Mouse (Mus musculus): ENCODE results near the gene Pth2.
A peak's percentile ranks its signal among the peaks of the same experiment; 100 is the strongest.
"Not testable (repeated sequence)": the region's sequence is repeated elsewhere in the genome, so short reads cannot be mapped to it uniquely, and the experiment has no call there.

Pth2 gene

DNA sequence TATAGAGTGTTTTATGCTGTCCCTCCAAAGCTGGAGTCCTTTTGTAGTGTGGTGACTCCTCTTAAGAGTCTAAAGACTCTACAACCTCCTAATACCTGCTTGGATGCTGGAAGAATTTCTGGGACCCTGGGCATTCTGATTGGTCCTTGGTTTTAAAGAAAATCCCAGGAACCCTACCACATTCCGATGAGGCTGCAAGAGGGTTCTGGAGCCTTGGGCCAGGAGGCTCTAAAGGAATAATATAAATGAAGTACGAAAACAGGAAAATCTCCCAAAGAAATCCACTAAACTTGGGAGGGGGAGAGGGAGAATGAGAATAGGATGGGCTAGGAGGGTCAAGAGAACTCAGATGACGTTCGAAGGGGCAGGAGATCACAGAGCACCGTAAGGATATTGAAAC is 27.2 kb upstream of the Pth2 start:
- DNase-seq (ENCODE audit: low spot score): no peak

DNA sequence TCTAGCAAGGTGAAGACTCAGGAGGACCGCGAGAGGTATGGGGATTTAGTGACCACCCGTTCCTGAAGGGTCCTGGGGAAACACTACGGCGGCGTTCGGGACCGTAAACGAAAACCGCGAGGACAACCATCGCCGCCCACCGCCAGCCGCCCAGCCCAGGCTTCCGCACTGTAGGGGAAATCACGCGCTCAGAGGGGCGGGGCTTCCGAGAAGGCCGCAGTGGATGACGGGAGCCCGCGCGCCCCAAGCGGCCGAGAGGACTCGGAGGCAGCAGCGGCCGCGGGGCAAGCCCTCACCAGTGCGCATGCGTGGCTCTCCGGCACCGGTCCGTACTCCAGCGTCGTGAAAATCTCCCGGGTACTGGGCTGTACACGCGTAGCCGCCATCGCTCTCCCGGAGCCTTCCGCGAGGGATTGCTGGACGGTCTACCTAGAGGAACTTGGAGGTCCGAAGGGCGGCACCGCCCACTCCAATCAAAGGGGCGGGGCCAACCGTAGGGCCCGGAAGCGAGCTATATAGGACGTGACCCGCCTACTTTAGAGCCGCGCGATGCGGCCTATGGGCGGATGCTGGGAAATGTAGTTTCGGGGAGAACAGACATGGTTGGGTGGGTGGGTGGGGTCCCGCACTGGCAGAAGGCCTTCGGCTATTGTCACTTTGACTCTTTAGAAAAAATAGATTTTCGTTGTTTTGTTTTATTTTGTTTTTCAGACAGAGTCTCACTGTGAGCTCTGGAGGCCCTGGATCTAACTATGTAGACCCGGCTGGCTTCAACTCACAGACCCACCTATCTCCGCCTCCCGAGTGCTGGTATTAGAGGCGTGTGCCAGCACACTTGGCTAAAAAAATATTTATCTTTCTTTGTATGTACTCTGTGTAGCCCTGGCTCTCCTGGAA is 26.5 kb upstream of the Pth2 start, which contains the start of the genes Pih1d1 and Aldh16a1:
Pih1d1 (plus strand) TSS at position 208 of the 897 bp plus-strand sequence.
Aldh16a1 (minus strand) TSS at position 489 of the 897 bp plus-strand sequence.
- DNase-seq (ENCODE audit: low spot score): peak; percentile 98

DNA sequence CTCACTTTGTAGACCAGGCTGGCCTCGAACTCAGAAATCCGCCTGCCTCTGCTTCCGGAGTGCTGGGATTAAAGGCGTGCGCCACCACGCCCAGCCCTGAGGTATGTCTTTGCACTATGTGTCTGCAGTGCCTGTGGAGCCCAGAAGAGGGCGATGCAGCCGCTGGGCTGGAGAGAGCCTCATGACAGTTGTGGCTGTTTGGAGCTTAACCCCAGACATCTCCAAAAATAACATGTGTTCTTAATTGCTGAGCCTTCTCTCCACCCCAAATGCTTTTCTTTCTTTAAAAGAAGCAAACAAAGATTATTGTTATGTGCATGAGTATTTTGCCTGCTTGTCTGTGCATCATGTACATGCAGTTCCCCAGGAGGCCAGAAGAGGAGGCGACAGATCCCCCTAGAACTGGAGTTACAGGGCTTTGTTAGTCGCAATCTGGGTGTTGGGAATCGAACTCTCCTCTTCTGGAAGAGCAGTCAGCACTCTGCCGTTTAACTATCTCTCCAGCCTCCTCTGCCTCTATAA is 25.7 kb upstream of the Pth2 start:
- peak; percentile 56 for DNase-seq (ENCODE audit: low spot score)

DNA sequence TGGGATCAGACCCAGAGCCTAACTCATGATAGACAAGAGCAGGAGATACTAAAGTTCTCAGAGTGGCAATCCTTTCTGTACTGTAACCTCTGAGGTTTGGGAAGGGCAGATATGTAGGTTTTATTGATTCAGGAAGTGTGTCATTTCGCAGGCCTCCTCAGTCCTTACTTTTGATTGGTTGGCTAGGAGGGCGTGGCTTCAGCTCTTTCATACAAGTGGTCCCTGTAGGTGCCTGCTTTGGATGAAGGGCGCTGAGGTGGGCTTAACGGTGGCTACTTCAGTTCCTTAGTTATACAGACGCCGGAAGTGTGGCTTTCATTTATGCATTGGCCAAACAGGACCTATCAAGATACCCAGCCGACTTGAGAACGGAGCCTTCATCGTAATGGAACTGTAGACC is 25.2 kb upstream of the Pth2 start:
- DNase-seq (ENCODE audit: low spot score): no peak

DNA sequence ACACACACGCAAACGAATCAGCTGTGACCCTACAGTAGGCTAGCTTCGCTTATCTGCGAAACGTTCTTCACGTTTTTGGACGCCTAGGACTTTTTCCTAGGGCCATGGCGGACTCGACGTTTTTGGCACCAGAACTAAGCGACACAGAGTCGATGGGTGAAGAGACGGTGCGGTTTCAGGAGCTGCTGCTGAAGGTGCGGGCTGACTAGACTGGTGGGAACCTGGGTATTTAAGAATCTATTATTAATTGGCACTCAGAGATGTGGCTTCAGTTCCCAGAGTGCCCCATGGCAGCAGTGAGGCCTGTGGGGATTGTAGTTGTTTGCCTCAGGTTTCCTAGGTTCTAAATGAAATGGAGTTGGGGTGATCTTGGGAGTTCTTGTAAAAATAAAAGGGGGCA is 24.6 kb upstream of the Pth2 start:
- DNase-seq (ENCODE audit: low spot score): no peak

DNA sequence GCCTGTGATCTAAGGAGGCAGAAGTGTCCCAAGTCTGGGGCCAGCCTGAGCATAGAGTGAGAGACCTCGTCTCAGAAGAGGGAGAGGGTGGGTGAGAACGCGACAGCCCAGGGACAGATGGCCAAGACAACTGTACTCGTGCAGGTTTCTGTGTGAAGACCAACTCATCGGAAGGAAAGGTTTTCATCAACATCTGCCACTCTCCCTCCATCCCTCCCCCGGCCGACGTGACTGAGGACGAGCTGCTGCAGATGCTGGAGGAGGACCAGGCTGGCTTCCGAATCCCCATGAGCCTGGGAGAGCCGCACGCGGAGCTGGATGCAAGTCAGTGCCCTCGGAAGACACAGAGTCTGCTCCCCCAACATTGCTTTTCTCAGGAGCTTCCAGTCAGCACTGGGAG is 23.3 kb upstream of the Pth2 start:
- DNase-seq (ENCODE audit: low spot score): no peak

DNA sequence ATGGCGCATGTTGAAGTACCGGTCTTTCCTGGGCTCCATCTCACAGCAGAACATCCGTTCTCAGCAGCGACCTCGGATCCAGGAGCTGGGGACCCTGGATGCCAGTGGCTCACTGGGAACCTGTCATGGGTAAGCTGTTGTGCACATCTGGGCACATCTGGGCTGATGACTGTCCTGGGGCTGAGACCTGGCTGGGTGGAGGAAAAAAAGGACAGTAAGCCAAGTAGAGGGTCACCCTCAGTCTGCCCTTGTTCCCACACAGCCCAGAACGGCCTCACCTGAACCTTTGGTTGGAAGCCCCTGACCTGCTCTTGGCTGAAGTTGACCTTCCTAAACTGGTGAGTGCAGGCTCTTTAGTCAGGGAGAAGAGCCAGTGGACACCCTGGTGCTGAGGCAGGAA is 21.8 kb upstream of the Pth2 start:
- no peak for DNase-seq (ENCODE audit: low spot score)

DNA sequence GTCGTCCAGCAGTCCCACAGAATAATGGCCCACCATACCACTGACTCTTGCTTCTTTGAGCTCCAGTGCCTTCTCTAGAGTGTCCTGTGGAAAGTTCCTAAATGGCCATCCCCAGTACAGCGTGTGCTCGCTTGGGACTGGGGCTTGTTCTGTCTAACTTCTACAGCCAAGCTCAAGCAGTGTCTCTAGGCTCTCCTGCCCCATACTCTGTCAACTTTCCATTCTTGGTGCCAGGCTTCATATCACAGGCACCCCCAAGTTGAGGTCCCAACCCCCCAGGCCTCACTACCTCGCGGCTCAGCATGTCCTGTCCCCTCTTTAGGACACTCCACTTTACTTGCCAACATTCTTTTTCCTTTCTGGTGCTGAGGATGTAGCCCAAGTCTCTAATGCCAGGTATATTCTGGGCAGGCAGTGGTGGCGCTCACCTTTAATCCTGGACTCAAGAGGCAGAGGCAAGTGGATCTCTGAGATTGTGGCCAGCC is 20.4 kb upstream of the Pth2 start:
- no peak for DNase-seq (ENCODE audit: low spot score)

DNA sequence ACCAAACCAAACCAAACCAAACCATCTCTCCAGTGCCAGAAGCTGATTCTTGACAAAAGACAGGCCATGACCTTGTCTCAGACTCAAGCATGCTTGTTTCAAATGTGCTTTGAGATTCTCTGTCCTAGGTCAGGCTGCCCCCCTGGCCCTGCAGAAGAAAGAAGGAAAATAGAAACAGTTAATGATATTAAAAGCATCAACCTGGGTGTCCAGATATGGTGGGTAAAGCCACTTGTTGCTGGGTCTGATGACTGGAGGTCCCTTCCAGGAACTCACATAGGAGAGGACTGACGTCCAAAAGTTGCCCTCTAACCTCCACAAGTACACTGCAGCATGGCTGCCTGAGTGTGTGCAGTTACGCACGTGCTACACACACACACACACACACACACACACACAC is 19.9 kb upstream of the Pth2 start:
- no peak for DNase-seq (ENCODE audit: low spot score)

DNA sequence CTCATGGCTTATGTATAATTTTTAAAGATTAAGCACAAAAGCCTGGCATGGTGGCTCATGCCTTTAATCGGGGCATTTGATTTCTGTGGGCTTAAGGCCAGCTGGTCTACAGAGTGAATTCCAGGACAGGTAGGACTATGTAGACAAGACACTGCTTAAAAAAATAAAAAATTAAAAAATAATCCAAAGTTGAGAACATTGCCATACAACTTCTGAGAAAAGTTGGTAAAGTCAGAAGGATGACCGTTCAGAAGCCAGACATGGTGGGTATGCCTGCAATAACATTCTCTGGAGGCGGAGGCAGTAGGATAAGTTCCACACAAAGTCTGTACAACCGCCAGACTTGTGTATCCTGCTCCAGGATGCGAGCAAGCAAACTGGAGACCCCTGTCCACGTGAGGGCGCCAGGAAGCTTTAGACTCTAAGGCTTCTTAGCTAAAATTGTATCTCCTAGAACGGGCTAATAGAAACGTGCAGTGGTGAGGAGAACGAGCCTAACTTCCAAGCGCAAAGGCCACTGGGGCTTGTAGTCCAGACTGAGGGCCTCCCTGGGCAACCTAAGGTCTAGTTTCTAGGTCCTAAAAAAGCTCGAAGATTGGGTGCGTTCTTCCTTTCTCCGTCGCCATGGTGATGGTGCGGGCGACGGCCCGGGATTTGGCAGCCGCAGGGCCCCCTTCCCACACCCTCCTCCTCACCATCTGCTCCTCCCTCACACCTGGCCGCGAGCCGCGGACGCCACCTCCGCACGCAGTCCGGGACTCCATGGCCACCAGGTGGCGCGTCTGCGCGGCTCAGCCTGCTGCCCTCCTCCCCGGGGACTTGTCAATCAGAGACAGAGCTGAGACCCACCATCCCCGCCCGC is 19.0 kb upstream of the Pth2 start:
- peak; percentile 89 for DNase-seq (ENCODE audit: low spot score)

DNA sequence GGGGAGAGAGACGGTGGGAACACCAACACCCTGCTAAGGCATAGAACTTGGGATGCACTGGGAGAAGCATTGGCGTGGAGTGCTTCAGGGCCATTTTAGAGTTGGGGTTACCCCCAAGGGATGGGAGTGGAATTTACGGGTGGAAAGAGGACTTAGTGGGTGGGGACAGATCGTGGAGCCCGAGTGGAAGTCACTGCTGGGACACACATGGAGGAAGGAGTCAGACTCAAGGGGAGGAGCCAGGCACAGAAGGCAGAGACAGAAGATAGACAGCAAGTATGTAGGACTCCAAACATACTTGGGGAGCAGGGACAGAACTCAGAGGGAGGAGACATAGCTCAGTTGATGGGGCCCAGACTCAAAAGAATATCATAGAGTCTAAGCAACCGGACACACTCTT is 18.2 kb upstream of the Pth2 start:
- DNase-seq (ENCODE audit: low spot score): no peak

DNA sequence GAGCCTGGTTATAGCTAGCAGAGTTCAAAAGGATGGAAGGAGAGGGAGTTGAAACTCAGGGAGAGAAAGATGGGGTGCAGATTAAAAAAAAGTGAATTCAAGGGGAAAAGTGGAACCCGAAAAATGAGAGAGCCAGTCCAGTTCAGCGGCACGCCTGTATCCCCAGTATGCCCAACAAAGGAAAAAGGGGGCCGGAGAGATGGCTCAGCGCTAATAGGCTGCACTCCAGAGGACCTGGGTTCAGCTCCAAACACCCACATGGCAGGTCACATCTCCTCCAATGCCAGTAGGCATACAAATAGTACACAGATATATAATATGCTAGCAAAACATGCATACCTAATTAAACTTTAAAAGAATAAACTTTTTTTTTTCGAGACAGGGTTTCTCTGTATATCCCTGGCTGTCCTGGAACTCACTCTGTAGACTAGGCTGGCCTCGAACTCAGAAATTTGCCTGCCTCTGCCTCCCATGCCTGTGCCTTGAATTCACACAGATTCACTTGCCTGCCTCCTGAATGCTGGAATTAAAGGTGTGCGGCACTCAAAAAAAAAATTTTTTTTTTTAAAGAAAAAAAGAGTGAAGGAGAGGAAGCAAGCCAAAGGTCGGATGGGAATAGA is 17.7 kb upstream of the Pth2 start:
- DNase-seq (ENCODE audit: low spot score): no peak

DNA sequence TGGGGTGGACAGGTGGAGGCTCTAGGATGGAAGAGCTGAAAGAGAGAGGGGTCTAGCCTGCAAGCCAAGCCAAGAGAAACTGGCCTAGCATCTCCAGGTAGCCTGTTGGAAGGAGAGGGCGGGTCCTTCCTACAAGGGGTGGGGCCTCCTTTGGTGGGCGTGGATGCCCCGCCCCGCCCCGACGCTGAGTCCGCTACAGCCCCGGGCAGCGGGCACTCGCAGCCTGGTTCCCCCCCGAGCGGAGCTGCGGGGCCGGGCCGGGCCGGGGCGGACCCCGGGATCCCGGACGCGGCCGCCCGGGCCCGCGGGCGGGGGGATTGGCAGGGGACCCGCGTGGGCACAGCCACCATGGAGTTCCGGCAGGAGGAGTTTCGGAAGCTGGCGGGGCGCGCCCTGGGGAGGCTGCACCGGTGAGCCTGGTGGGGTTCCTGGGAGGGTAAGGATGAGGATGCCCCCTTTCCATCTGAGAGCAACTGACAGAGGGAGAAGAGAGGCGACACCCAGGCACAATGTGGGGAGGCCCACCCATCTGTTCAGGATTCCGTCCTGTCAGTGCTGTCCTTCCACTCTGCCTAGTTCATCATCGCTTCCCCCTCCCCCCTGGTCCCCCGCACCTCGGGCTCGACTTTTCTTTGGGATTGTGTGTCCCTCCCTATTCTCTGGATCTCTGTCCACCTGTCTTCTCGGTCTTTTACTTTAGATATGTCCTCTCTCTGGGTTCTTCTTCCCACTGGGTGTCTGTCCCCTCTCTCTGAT is 16.9 kb upstream of the Pth2 start, which contains the start of gene Slc17a7:
Slc17a7 (plus strand) TSS at position 215 of the 756 bp plus-strand sequence.
- DNase-seq (ENCODE audit: low spot score): no peak

DNA sequence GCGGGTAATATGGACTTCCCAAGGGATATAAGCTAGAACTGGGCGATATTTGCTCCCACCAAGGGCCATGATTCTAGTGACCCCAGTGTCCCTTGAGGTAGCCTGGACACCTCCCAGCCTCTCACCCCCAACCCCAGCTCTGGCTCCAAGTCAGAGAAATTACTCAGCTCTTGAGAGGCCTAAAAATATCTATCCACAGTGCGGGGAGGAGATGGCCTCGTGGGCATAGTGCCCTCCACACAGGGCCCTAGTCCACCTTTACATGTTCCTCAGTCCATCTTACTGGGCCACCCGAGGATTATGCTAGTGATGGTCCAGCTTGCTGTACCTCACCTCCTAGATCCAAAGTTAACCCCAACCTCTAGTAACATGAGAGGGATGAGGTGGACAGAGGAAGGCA is 16.0 kb upstream of the Pth2 start:
- DNase-seq (ENCODE audit: low spot score): no peak

DNA sequence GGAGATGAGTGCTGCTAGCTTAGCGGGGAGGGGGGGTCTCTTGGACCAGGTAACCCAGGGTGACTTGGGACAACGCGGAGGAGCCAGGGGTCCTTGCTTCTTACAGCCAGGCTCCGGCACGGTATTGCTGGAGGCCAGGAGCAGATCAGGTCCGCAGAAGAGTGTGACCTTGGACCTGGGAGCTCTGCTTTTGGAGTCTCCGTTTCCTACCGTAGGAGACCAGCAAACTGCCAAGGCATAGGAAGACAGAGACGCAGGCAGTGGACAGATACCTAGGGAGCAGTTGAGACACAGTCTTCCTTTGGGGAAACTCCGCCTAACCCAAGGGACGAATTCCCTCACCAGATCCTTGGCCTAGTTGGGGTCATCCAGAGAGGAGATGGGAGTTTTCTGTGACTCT is 15.1 kb upstream of the Pth2 start:
- DNase-seq (ENCODE audit: low spot score): no peak

DNA sequence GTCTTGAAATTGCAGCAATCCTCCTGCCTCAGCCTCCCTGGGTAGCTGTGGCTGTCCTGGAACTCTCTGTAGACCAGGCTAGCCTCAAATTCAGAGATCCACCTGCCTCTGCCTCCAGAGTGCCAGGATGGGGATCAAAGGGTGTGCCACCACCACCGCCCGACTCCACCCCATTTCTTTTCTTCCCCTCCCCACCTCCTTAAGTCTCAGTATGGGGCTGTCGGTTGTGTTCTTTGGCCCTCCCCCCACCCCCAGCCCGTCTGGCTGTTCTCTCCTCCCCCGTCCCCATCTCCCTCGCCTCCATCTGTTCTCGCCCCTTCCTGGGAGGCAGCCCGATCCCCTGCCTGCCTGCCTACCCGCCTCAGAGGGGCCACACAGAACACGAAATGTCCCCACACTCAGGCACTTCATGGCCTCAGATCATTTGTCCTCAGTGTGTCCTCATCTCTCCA is 13.8 kb upstream of the Pth2 start:
- DNase-seq (ENCODE audit: low spot score): no peak

DNA sequence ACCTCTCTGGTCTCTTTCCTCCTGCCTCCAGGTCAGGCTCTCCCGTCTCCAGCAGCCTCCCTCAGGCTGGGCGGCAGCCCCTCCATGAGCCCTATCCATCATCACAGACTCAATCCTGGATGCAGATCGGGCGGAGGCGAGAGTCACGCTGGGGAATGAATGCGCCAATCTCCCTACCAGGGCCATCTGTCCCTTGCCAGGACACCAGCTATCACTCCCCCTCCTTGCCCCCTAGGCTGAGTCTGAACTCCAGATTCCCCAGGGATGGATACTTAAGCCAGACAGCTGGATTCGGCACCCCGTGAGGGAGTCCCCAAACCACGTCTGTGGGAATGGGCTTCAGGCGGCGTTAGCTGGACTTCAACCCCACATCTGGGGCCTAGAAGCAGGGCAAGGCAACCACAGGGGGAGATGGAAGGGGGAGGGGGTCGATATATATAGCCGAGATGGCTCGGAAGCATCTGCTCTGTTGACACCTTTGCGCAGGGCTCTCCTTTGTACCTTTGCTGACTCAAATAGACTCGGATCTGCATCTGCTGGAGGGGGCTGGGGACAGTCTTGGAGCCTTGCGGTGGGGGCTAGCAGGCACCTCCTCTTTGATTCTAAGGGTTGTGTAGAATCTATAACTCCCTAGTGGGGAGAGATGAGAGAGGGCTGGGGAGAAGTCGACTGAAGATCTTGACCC is 12.9 kb upstream of the Pth2 start:
- no peak for DNase-seq (ENCODE audit: low spot score)

DNA sequence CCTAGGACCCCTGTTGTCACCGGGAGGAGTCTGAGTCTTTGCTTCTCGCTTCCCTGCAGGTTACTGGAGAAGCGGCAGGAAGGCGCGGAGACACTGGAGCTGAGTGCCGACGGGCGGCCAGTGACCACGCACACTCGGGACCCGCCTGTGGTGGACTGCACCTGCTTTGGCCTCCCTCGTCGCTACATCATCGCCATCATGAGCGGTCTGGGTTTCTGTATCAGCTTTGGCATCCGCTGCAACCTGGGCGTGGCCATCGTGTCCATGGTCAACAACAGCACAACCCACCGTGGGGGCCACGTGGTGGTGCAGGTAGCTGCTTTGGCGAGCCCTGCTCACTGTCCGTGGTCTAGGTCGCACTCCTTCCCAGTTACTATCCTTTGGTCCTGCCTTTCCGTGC is 12.1 kb upstream of the Pth2 start:
- no peak for DNase-seq (ENCODE audit: low spot score)

DNA sequence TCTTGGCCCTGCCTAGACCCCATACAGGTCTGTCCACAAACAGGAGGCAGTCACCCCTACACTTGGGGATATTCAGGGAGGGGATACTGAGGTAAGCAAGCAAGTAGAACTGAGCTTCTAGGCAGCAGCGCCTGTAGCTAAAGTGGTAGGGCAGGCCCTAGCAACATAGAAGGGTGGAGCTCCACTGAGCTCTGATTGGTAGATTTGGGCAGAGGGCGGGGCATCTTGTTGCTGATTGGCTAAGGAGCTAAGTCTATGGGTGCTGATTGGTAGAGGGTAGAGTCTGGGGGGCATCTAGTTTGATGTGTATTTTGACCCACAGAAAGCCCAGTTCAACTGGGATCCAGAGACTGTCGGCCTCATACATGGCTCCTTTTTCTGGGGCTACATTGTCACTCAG is 11.3 kb upstream of the Pth2 start:
- no peak for DNase-seq (ENCODE audit: low spot score)

DNA sequence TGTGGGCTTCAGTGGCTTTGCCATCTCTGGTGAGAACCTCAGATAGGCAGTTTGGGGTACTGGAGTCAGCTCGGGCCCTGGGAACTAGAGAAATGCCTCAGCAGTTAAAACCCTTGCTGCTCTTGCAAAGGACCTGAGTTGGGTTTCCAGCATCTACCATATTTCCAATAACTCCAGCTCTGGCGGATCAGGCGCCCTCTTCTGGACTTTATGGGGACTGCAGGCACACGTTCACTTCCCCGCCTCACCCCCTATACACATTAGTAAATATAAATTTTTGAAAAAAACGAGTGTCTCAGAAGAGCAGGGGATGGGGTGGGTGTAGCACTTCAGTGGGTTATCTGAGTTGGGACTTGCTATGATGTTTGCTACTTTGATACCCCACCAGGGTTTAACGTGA is 7.8 kb upstream of the Pth2 start:
- DNase-seq (ENCODE audit: low spot score): no peak

DNA sequence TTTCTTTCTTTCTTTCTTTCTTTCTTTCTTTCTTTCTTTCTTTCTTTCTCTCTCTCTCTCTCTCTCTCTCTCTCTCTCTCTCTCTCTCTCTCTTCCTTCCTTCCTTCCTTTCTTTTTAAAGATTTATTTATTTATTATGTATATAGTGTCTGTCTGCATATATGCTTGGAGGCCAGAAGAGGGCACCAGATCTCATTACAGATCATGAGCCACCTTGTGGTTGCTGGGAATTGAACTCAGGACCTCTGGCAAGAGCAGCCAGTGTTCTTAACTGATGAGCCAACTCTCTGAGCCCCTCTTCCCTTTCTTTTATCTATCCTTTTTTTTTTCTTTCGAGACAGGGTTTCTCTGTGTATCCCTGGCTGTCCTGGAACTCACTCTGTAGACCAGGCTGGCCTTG is 7.0 kb upstream of the Pth2 start:
- DNase-seq (ENCODE audit: low spot score): not testable (repeated sequence)
